Mouse (Mus musculus): ENCODE results near the gene Epx. TPM values are rescaled to one million over a fixed set of nuclear protein-coding genes. Genes with fewer than 3 reads are reported as not detected.

The Epx gene
- 1.3 and 3.8 TPM in 2 replicates for polyA plus RNA-seq (2016; fragmentation: Nextera tagmentation; extraction: Ambion mirVana)

DNA sequence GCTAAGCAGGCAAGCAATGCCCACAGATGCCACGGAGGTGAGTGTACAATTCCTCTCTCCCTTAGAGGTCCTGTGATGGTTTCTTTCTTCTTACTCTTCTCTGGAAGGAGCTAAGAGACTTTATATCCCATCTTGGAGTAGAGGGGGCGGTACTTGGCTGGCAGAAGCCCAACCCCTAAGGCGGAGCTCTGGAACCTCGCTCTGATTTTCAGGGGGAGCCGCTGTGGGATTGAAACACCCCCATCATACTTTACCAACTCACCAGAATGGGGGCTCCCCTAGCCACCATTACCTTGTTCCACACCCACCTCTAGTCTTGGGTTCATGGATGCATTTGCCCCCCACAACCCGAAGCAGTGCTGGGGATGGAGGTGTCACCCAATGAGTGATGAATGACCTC lies at the start of gene Epx:
TSS of gene Epx (minus strand) at position 101 of the 400 bp plus-strand sequence.
- no peak within 1 kb of the TSS for H3K27ac ChIP-seq
- no peak within 1 kb of the TSS for H3K4me3 ChIP-seq
- ATAC-seq, result no peak
- no peaks in the 10 kb centered on the region for H3K9me3 ChIP-seq (replicated peaks)
- no peak within 1 kb of the TSS for H3K4me2 ChIP-seq
- 0 out of 2 replicates have a peak, but pooled peaks cover 15% of the 10 kb centered on the region for H3K27me3 ChIP-seq (replicated peaks)
- no peaks in the 10 kb centered on the region for H3K4me1 ChIP-seq
- 68% methylated on average over 6 of the region's 6 CpGs for WGBS (ENCODE audit: insufficient replicate concordance)
- no peak within 1 kb of the TSS for H3K9ac ChIP-seq
- no peaks in the 10 kb centered on the region for H3K36me3 ChIP-seq

DNA sequence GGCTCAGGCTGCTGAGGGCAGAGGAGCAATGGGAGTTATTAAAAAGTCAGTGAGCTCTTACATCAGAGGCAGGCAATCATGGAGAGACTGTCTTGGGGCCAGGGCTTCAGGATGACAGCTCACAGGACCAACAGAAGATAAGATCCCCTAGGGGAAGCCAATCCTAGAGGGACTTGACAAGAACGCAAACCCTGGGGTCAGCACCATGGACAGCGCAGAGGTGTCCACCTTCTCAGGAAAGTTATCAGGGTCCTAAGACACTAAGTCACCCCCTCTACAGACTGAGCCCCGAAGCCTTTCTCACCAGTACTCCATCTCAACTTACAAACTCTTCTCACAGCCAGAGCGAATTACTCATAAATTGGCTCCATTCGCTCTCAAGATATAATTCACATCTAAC lies 45.6 kb upstream of the Epx start, which contains the start of gene Olfr464:
TSS of gene Olfr464 (minus strand) at position 2 of the 400 bp plus-strand sequence.
- no peak within 1 kb of the TSS for H3K4me2 ChIP-seq
- H3K27me3 ChIP-seq (replicated peaks), result no peaks in the 10 kb centered on the region
- ATAC-seq, result no peak
- no peak within 1 kb of the TSS for H3K9ac ChIP-seq
- no peaks in the 10 kb centered on the region for H3K4me1 ChIP-seq
- H3K36me3 ChIP-seq, result no peaks in the 10 kb centered on the region
- 29% methylated on average over 5 of the region's 5 CpGs for WGBS (ENCODE audit: insufficient replicate concordance)
- no peak within 1 kb of the TSS for H3K27ac ChIP-seq
- H3K4me3 ChIP-seq, result no peak within 1 kb of the TSS
- H3K9me3 ChIP-seq (replicated peaks), result no peaks in the 10 kb centered on the region

DNA sequence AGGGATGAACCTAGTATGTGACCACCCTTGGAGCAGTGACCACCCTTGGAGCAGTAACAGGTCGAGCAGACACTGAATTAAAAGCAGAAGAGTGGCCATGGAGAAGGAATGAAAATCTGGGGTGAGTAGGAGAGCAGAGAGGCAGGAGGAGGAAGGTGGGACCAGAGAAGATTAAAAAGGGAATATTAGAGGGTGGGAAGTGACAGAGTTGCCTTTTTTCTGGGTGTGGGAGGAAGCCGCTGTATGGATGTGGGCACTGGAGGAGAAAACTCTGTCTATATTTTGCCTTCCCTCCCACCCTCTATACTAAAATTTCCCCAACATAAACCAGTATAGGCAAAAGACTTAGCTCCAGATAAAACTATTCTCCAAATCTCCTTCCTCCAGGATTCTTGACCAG lies 45.0 kb upstream of the Epx start:
- ATAC-seq, result no peak
- H3K36me3 ChIP-seq, result no peaks in the 10 kb centered on the region
- no peaks in the 10 kb centered on the region for H3K27me3 ChIP-seq (replicated peaks)
- no peak overlapping the region for H3K9ac ChIP-seq
- H3K27ac ChIP-seq, result no peak overlapping the region
- no peaks in the 10 kb centered on the region for H3K9me3 ChIP-seq (replicated peaks)
- H3K4me1 ChIP-seq, result no peaks in the 10 kb centered on the region
- H3K4me3 ChIP-seq, result no peak overlapping the region
- H3K4me2 ChIP-seq, result no peak overlapping the region
- WGBS (ENCODE audit: insufficient replicate concordance), result 63% methylated on average over 2 of the region's 2 CpGs

DNA sequence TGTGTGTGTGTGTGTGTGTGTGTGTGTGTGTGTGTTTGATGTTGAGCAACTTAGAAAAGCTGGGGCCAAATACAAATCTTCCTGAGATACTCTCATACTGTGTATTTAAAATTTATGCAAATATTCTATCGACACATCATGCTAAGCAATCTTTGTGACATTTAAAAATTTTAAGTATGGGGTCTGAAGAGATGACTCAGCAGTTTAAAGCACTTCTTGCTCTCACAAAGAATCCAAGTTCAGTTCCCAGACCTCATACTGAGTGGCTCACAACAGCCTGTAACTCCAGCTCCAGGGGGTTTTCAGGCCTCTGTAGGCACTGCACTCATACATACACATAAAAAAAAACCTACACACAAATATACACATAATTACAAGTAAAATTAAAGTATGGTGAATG lies 40.7 kb upstream of the Epx start:
- Histone ChIP-seq H3K36me3 (no peaks in the 10 kb centered on the region), H3K4me2 (no peak overlapping the region), H3K27ac (no peak overlapping the region), H3K4me3 (no peak overlapping the region), H3K27me3 (replicated peaks) (no peaks in the 10 kb centered on the region), H3K9me3 (replicated peaks) (no peaks in the 10 kb centered on the region), H3K4me1 (no peaks in the 10 kb centered on the region), H3K9ac (no peak overlapping the region)
- no peak for ATAC-seq
- WGBS (ENCODE audit: insufficient replicate concordance), result 65% methylated on average over 1 of the region's 1 CpGs

DNA sequence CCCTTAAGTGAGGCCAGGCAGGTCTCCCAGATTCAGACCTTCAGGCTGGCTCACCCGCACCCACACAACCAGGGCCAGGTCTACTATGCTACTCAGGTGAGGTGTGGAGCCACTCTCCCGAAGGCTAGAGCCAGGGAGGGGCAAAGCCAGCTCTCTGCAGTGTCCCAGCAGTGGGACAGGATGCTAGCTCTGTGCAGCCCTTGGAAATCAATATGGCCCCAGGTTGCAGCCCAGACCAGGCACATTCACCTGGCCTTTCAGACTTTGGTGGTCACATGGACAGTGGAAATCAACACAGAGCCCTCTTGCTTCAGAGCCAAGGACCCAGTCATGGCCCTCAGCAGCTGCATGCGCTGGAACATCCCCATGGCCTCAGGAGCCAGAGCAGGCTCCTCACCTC lies 29.0 kb upstream of the Epx start:
- no peaks in the 10 kb centered on the region for H3K9me3 ChIP-seq (replicated peaks)
- peaks cover 5% of the 10 kb centered on the region; the same call in 1 of the 2 replicates for H3K27me3 ChIP-seq (replicated peaks)
- no peak overlapping the region for H3K27ac ChIP-seq
- H3K4me1 ChIP-seq, result no peaks in the 10 kb centered on the region
- no peak overlapping the region for H3K4me2 ChIP-seq
- H3K36me3 ChIP-seq, result no peaks in the 10 kb centered on the region
- H3K4me3 ChIP-seq, result no peak overlapping the region
- 36% methylated on average over 3 of the region's 3 CpGs for WGBS (ENCODE audit: insufficient replicate concordance)
- H3K9ac ChIP-seq, result no peak overlapping the region
- no peak for ATAC-seq

DNA sequence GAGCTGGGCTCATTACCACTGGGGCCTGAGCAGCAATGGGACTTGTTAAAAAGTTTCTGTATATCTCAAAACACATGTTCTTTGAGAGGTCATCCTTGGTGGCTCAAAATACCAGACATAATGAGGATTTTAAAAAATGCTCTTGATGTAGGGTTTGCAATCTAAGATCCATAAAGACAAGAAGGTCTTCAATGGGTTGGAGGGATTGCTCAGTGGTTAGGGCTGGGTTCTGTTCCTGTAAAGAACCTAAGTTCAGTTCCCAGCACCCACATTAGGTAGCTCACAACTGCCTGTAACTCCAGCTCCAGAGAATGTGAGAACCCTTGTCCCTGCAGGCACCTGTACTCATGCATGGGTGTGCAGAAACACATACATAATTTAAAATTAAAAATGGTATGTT lies 22.0 kb upstream of the Epx start, which contains the start of gene Olfr463:
TSS of gene Olfr463 (minus strand) at position 101 of the 400 bp plus-strand sequence.
- peaks cover 9% of the 10 kb centered on the region; the same call in 1 of the 2 replicates for H3K27me3 ChIP-seq (replicated peaks)
- H3K4me1 ChIP-seq, result no peaks in the 10 kb centered on the region
- H3K9me3 ChIP-seq (replicated peaks), result no peaks in the 10 kb centered on the region
- H3K4me2 ChIP-seq, result no peak within 1 kb of the TSS
- no peaks in the 10 kb centered on the region for H3K36me3 ChIP-seq
- H3K27ac ChIP-seq, result no peak within 1 kb of the TSS
- H3K9ac ChIP-seq, result no peak within 1 kb of the TSS
- no peak for ATAC-seq
- H3K4me3 ChIP-seq, result no peak within 1 kb of the TSS

DNA sequence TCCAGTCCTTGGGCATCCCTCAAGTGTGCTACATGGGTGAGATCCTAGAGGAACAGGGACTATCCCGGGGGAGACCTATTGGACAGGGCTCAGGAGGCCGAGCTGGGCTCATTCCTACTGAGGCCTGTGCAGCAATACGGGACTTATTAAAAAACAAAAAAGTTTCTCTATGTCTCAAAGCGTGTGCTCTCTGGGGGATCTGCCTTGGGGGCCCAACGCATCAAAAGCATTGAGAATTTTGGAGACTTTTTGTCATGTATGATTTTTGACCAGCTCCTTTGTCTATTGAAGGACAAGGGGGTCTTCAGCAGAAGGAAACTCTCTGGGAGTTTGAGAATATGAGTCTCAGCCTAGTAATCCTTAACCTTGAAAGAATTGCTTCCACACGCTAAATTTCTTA lies 16.8 kb upstream of the Epx start, which contains the start of gene Olfr462:
TSS of gene Olfr462 (minus strand) at position 101 of the 400 bp plus-strand sequence.
- H3K4me1 ChIP-seq, result no peaks in the 10 kb centered on the region
- no peak within 1 kb of the TSS for H3K4me3 ChIP-seq
- no peak for ATAC-seq
- no peak within 1 kb of the TSS for H3K9ac ChIP-seq
- 70% methylated on average over 6 of the region's 6 CpGs for WGBS (ENCODE audit: insufficient replicate concordance)
- H3K9me3 ChIP-seq (replicated peaks), result no peaks in the 10 kb centered on the region
- H3K4me2 ChIP-seq, result no peak within 1 kb of the TSS
- no peaks in the 10 kb centered on the region; the same call in 1 of the 2 replicates for H3K27me3 ChIP-seq (replicated peaks)
- H3K36me3 ChIP-seq, result no peaks in the 10 kb centered on the region
- H3K27ac ChIP-seq, result no peak within 1 kb of the TSS

DNA sequence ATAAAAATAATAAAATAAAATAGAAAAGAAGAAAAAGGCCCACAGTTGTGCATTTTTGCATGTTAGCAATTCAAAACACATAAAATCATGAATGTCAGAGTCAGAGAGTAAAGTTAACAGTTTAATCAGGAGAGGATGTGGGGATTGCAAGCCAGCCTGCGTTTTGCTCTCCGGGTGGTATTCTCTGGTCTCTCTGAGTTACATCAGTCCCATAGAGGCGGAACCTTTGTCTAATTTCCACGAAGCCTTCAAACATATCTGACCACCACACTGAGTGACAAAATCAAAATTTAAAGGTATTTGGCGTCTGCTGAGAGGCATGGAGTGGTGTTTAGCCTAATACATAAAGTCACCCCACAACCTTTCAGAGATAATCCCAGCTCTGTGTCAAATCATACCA lies 9.5 kb upstream of the Epx start:
- Histone ChIP-seq H3K4me3 (no peak overlapping the region), H3K4me2 (no peak overlapping the region), H3K9me3 (replicated peaks) (no peaks in the 10 kb centered on the region), H3K9ac (no peak overlapping the region), H3K36me3 (no peaks in the 10 kb centered on the region), H3K27ac (no peak overlapping the region), H3K27me3 (replicated peaks) (peaks cover 8% of the 10 kb centered on the region; the same call in 1 of the 2 replicates), H3K4me1 (no peaks in the 10 kb centered on the region)
- no peak for ATAC-seq
- WGBS (ENCODE audit: insufficient replicate concordance), result 57% methylated on average over 5 of the region's 5 CpGs

- 30% methylated on average over 5 of the region's 5 CpGs for WGBS (ENCODE audit: insufficient replicate concordance)
- no peak for ATAC-seq
- Histone ChIP-seq H3K9ac (no peak overlapping the region), H3K27me3 (replicated peaks) (peaks cover 8% of the 10 kb centered on the region; the same call in 1 of the 2 replicates), H3K36me3 (no peaks in the 10 kb centered on the region), H3K4me1 (no peaks in the 10 kb centered on the region), H3K27ac (no peak overlapping the region), H3K9me3 (replicated peaks) (no peaks in the 10 kb centered on the region), H3K4me2 (no peak overlapping the region), H3K4me3 (no peak overlapping the region)
These were observed 8.2 kb upstream of the Epx start for GRCm38 (mm10) chr11:87883493-87883892.

DNA sequence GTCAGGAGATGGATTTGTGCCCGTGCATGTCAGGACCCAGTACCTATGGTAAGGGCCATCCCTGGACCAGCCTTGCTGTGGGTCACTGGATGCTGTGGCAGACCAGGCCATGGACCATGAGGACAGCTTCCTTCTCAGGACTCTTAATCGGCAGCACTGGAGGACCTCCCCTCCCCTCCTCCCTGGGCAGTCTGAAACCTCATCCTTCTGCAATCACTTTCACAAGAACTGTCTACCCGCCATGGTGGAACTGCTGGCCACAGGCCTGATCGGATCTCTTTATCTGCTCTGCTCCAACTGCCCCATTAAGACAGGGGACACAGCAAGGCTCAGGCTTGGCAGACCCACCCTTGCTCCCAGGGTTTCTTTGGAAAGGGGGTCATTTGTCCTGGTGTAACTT lies 6.4 kb upstream of the Epx start:
- no peak overlapping the region for H3K9ac ChIP-seq
- no peaks in the 10 kb centered on the region for H3K36me3 ChIP-seq
- H3K27me3 ChIP-seq (replicated peaks), result peaks cover 11% of the 10 kb centered on the region; the same call in 1 of the 2 replicates
- H3K4me1 ChIP-seq, result no peaks in the 10 kb centered on the region
- WGBS (ENCODE audit: insufficient replicate concordance), result 42% methylated on average over 4 of the region's 4 CpGs
- no peaks in the 10 kb centered on the region for H3K9me3 ChIP-seq (replicated peaks)
- H3K27ac ChIP-seq, result no peak overlapping the region
- H3K4me2 ChIP-seq, result no peak overlapping the region
- no peak for ATAC-seq
- H3K4me3 ChIP-seq, result no peak overlapping the region

DNA sequence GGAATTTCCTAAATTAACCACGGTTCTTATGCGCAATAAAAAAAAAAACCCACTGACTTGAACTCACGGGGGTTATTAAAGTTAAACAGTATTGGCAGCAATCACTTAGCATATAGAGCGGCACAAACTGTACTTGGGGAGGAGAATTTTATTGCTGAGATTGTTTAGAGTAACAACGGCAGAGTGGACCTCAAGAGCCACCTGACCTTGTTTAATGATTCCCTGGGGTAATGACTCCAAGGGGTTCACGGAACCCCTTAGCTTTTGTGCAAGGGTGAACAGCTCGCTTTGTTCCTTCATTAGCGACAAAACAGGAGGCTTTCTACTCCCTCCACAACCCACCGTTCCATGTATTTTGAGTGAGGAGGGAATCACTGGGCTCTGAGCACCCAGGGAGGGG lies 4.5 kb upstream of the Epx start:
- H3K9ac ChIP-seq, result no peak overlapping the region
- H3K9me3 ChIP-seq (replicated peaks), result no peaks in the 10 kb centered on the region
- H3K4me3 ChIP-seq, result no peak overlapping the region
- H3K36me3 ChIP-seq, result no peaks in the 10 kb centered on the region
- no peaks in the 10 kb centered on the region for H3K4me1 ChIP-seq
- H3K27ac ChIP-seq, result no peak overlapping the region
- WGBS (ENCODE audit: insufficient replicate concordance), result 68% methylated on average over 9 of the region's 9 CpGs
- 0 out of 2 replicates have a peak, but pooled peaks cover 10% of the 10 kb centered on the region for H3K27me3 ChIP-seq (replicated peaks)
- no peak for ATAC-seq
- no peak overlapping the region for H3K4me2 ChIP-seq

GRCm38 (mm10) chr11:87871766-87872165 lies 3.6 kb downstream of the Epx start:
- Histone ChIP-seq H3K4me3 (no peak overlapping the region), H3K27ac (no peak overlapping the region), H3K4me2 (no peak overlapping the region), H3K9me3 (replicated peaks) (no peaks in the 10 kb centered on the region), H3K27me3 (replicated peaks) (0 out of 2 replicates have a peak, but pooled peaks cover 13% of the 10 kb centered on the region), H3K36me3 (no peaks in the 10 kb centered on the region), H3K9ac (no peak overlapping the region), H3K4me1 (no peaks in the 10 kb centered on the region)
- WGBS (ENCODE audit: insufficient replicate concordance), result 53% methylated on average over 8 of the region's 8 CpGs
- ATAC-seq, result no peak

- Histone ChIP-seq H3K27ac (no peak overlapping the region), H3K9me3 (replicated peaks) (no peaks in the 10 kb centered on the region), H3K27me3 (replicated peaks) (0 out of 2 replicates have a peak, but pooled peaks cover 5% of the 10 kb centered on the region), H3K36me3 (no peaks in the 10 kb centered on the region), H3K9ac (no peak overlapping the region), H3K4me3 (no peak overlapping the region), H3K4me1 (no peaks in the 10 kb centered on the region), H3K4me2 (no peak overlapping the region)
- ATAC-seq, result no peak
- 53% methylated on average over 2 of the region's 2 CpGs for WGBS (ENCODE audit: insufficient replicate concordance)
These were observed 5.2 kb downstream of the Epx start for GRCm38 (mm10) chr11:87870096-87870495.

All from liver, embryonic 12.5 days (tissue).